Mouse (Mus musculus): Measurements from ENCODE around the gene Zfp524.

The Zfp524 gene

GRCm38 (mm10) chr7:5051193-5052192, 37.3 kb downstream of the Zfp524 start, which contains the start of gene Zfp580:
Zfp580 (plus strand) TSS chr7:5051538.
- DNase-seq (ENCODE audit: low spot score) = peak; percentile 63

- no peak for DNase-seq (ENCODE audit: low spot score)
Measured at GRCm38 (mm10) chr7:5052438-5052837, 38.2 kb downstream of the Zfp524 start.

GRCm38 (mm10) chr7:5052931-5053343, 38.7 kb downstream of the Zfp524 start:
- no peak for DNase-seq (ENCODE audit: low spot score)

- no peak for DNase-seq (ENCODE audit: low spot score)
Measured at GRCm38 (mm10) chr7:5053456-5054179, 39.4 kb downstream of the Zfp524 start.

- no peak for DNase-seq (ENCODE audit: low spot score)
Measured at GRCm38 (mm10) chr7:5056651-5057263, 42.5 kb downstream of the Zfp524 start.

- DNase-seq (ENCODE audit: low spot score) = no peak
Measured at GRCm38 (mm10) chr7:5057381-5057780, 43.2 kb downstream of the Zfp524 start.

- no peak for DNase-seq (ENCODE audit: low spot score)
Measured at GRCm38 (mm10) chr7:5057804-5058203, 43.6 kb downstream of the Zfp524 start.

GRCm38 (mm10) chr7:5058631-5059030, 44.4 kb downstream of the Zfp524 start:
- no peak for DNase-seq (ENCODE audit: low spot score)

GRCm38 (mm10) chr7:5059421-5059820, 45.2 kb downstream of the Zfp524 start:
- DNase-seq (ENCODE audit: low spot score) = no peak

GRCm38 (mm10) chr7:5060239-5060731, 46.1 kb downstream of the Zfp524 start:
- DNase-seq (ENCODE audit: low spot score) = peak; percentile 66

- DNase-seq (ENCODE audit: low spot score) = peak; percentile 98
Measured at GRCm38 (mm10) chr7:5060944-5061773, 46.9 kb downstream of the Zfp524 start.

GRCm38 (mm10) chr7:5061774-5062359, 47.7 kb downstream of the Zfp524 start, which contains the start of gene U2af2:
U2af2 (plus strand) TSS chr7:5062143.
- peak; percentile 94 for DNase-seq (ENCODE audit: low spot score)

GRCm38 (mm10) chr7:5062360-5063001, 48.3 kb downstream of the Zfp524 start:
- peak; percentile 79 for DNase-seq (ENCODE audit: low spot score)

GRCm38 (mm10) chr7:5064886-5065285, 50.7 kb downstream of the Zfp524 start:
- DNase-seq (ENCODE audit: low spot score) = no peak
